Mouse (Mus musculus): ENCODE data around the gene Tcl1b4.

Tcl1b4 gene

DNA sequence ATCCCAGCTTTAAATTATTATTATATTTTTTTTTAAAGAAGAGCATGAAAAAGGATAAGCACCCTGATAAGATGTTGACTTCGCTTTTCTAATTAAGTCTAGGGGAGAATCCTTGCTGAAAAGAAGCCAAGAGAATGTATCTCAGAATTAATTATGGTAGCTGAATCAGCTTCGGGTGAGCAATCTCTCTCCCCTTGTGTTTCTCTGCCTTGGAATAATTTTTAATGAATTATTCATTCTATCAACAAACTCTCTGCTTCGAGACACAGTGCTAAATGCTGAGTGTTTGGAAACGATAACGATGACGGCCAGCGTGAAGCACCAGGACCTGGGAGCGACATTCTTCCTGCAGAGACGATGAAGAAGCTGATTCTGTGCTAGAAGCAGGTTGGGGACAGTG is 37.3 kb downstream of the Tcl1b4 start:
- DNase-seq (ENCODE audit: extremely low read depth, low read depth, low spot score): no peak

DNA sequence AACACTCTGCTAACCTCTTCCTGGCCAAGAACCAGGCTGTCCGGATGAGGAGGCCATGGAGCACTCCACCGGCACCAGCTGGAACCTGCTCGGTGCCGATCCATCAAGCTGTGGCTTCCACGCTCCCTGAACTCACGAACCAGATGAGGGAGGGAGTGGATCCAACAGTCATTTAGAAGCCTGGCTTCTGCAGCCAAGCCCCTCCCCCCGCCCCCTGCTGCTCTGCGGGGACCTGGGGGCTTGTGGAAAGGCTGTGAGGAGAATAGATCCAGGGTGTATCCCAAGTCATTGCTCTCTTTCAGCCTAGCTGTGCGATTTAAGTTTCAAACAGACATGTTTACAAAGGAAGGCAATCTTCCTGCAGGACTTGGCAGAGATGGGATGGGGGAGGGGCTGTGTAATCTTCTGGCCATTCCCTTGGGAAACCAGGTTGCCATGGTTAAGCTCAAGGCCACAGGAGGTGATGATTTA is 47.0 kb downstream of the Tcl1b4 start:
- DNase-seq (ENCODE audit: extremely low read depth, low read depth, low spot score): no peak

DNA sequence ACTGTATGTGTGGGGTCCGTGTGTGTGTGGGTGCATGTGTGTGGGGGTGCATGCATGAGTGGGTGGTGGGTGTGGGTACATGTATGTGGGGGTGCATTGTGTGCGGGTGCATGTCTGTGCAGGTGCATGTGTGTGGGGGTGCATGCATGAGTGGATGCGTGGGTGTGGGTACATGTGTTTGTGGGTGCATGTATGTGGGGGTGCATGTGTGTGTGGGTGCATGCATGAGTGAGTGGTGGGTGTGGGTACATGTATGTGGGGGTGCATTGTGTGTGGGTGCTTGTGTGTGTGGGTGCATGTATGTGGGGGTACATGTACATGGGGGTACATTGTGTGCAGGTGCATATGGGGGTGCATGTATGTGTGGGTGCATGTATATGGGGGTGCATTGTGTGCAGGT is 52.0 kb downstream of the Tcl1b4 start:
- no peak for DNase-seq (ENCODE audit: extremely low read depth, low read depth, low spot score)

Measured in fat pad, adult 2 months (tissue).